In the genomic region with DNA sequence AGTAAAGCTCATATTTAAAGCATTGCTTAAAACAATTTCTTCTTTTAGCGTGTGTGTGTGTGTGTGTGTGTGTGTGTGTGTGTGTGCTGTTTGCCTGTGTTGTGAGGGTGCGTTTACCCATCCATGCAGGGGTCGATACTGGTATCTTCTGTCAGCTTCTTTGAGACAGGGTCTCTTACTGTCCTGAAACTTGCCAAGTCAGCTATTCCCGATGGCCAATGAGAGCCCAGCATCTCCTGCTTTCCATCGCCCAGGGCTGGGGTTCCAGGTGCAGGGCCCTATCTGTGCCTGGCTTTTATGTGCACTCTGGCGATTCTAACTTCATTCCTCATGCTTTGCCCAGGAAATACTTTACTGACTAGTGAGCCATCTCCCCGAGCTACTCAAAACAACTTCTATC, we compare ENCODE assay signal across 24 mouse cellular contexts.
DNase-seq lines count a peak whose midpoint lies in the region; ATAC-seq and TF ChIP-seq lines count a peak whose summit lies in the region.
"Had no signal": no experiment of that assay in that cellular context is flagged by ENCODE, and none has a peak within 500 bp of the region (broad histone marks: within the 10 kb centered on the region; RNA-seq: fewer than 3 reads in every experiment).

No protein-coding gene starts in this region.

- H3K4me1 ChIP-seq in heart, embryonic 15.5 days (replicated peaks), result peaks cover 54% of the 10 kb centered on the region
- H3K4me1 ChIP-seq: hindbrain, embryonic 12.5 days had no signal

- no peak overlapping the region for H3K9ac ChIP-seq in heart, embryonic 15.5 days
- H3K9ac ChIP-seq: embryonic facial prominence, embryonic 15.5 days; hindbrain, embryonic 12.5 days; limb, embryonic 12.5 days; liver, postnatal 0 days had no signal

- no peaks in the 10 kb centered on the region for H3K9me3 ChIP-seq in heart, embryonic 15.5 days (replicated peaks)
- H3K9me3 ChIP-seq: embryonic facial prominence, embryonic 15.5 days; hindbrain, embryonic 12.5 days; limb, embryonic 12.5 days had no signal

- intact Hi-C loops in gastrocnemius, adult 2 months (cut with DNase I), result no loop called here

- H3K27ac ChIP-seq in gastrocnemius, adult 2 months, result peak overlapping the region; percentile 46; the same call in 1 of the 2 replicates
- peak overlapping the region; percentile 42; the same call in 1 of the 2 replicates for H3K27ac ChIP-seq in heart, embryonic 15.5 days
- peak overlapping the region; percentile 91 for H3K27ac ChIP-seq in layer of hippocampus, adult 2 months
- H3K27ac ChIP-seq: embryonic facial prominence, embryonic 15.5 days; hindbrain, embryonic 12.5 days; limb, embryonic 12.5 days; stomach, postnatal 0 days had no signal

- H3K27me3 ChIP-seq in heart, embryonic 15.5 days, result no peaks in the 10 kb centered on the region
- H3K27me3 ChIP-seq: embryonic facial prominence, embryonic 15.5 days; hindbrain, embryonic 12.5 days; limb, embryonic 12.5 days had no signal

- ATAC-seq in heart, embryonic 15.5 days (replicated peaks; ENCODE audit: insufficient number of reproducible peaks, insufficient read depth, low FRiP score, low read depth), result no peak
- ATAC-seq: CD4-positive, CD25-positive, alpha-beta regulatory T cell, adult 4 months; liver, postnatal 0 days had no signal

- H3K4me3 ChIP-seq in gastrocnemius, adult 2 months, result no peak overlapping the region
- no peak overlapping the region for H3K4me3 ChIP-seq in heart, embryonic 15.5 days
- peak overlapping the region; percentile 65 for H3K4me3 ChIP-seq in layer of hippocampus, adult 2 months
- H3K4me3 ChIP-seq: embryonic facial prominence, embryonic 15.5 days; hindbrain, embryonic 12.5 days; limb, embryonic 12.5 days had no signal

- no peak for DNase-seq in gastrocnemius, adult 2 months
- no peak for DNase-seq in gastrocnemius, postnatal 10 days
- no peak for DNase-seq in heart, postnatal 4 days
- DNase-seq in layer of hippocampus, adult 2 months (ENCODE audit: low spot score in 2 of 2), result no peak
- DNase-seq in layer of hippocampus, postnatal 36 days, result no peak
- DNase-seq in frontal cortex, postnatal 10 days (ENCODE audit: low spot score in 2 of 2), result no peak
- DNase-seq: adrenal gland, adult 2 months; cerebellum, adult 11 months; cerebellum, adult 9-11 months; kidney, adult 18-20 months; kidney, postnatal 25 days; liver, postnatal 0 days; lung, postnatal 14 days; thymus, adult 2 months; thymus, postnatal 4 days had no signal

- no peak for TF ChIP-seq CTCF in gastrocnemius, adult 2 months (IDR thresholded peaks at IDR 0.05)
- TF ChIP-seq CTCF in layer of hippocampus, adult 2 months (conservative IDR thresholded peaks at IDR 0.05), result no peak

- no peaks in the 10 kb centered on the region for H3K36me3 ChIP-seq in heart, embryonic 15.5 days
- H3K36me3 ChIP-seq: embryonic facial prominence, embryonic 15.5 days; G1E; hindbrain, embryonic 12.5 days; limb, embryonic 12.5 days had no signal

- H3K4me2 ChIP-seq in heart, embryonic 15.5 days, result peak overlapping the region; percentile 16; the same call in 1 of the 2 replicates
- H3K4me2 ChIP-seq: embryonic facial prominence, embryonic 15.5 days; hindbrain, embryonic 12.5 days; limb, embryonic 12.5 days; liver, embryonic 11.5 days; midbrain, embryonic 11.5 days had no signal

- 63% methylated on average over 7 of the region's 7 CpGs for WGBS in heart, embryonic 15.5 days
